Mouse (Mus musculus) olfactory bulb, adult 2 months (tissue): ENCODE results near the gene Rpl23a.

Experiments
- CTCF ChIP-seq: fragments of 200-500 bp; IDR thresholded peaks from 2 replicates; pipeline ENCODE4 v1.5.1; 2012; ENCODE audit warnings: low read depth, mild to moderate bottlenecking, low read length, moderate library complexity; ENCODE audit not compliant: insufficient read depth
- POLR2A ChIP-seq: fragments of 200-500 bp; IDR thresholded peaks from 2 replicates; pipeline ENCODE4 v1.6.1; 2012; ENCODE audit warnings: mild to moderate bottlenecking, low read depth, low read length, moderate library complexity; ENCODE audit not compliant: insufficient read depth

GRCm38 (mm10) chr11:78182450-78182849 lies 934 bp downstream of the Rpl23a start:
- TF ChIP-seq POLR2A (no peak), CTCF (no peak)
